Mouse (Mus musculus): ENCODE measurements around the gene Gmfg.
A peak's percentile ranks its signal among the peaks of the same experiment; 100 is the strongest.

Gene Gmfg

DNA sequence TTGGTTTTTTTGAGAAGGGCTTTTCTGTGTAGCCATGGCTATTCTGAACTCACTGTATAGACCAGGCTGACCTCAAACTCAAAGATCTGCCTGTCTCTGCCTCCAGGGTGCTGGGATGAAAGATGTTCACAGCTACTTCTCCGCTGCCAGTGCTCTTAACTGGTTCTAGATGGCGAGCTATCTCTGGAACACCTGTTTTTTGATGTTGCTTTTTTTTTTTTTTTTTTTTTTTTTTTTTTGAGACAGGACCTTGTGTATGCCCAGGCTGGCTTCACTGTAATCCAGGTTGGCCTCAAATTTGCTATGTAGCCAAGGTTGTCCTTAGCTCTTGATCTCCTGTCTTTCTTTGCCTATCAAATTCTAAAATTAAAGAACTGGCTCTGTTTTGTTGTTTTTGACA is 1.5 kb downstream of the Gmfg start:
- no peak for DNase-seq

DNA sequence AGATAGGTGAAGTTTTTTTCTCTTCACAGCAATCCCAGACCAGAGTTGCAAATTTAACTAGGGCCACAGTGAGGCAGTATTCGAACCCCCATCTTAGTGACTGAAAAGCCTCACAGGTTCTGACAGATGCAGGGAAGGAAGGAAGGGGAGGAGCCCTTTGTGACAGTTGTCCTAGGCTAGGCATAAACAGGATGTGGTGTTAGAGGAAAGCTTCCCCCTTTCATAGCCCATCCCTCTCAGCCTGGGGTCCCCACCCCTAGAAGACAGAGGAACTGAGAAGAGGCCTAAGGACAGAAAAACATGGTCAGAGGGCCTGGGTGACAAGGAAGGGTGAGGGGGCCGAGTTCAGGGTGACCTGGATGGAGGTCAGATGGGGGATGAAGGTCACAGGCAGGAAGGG is 3.5 kb downstream of the Gmfg start:
- DNase-seq = no peak

DNA sequence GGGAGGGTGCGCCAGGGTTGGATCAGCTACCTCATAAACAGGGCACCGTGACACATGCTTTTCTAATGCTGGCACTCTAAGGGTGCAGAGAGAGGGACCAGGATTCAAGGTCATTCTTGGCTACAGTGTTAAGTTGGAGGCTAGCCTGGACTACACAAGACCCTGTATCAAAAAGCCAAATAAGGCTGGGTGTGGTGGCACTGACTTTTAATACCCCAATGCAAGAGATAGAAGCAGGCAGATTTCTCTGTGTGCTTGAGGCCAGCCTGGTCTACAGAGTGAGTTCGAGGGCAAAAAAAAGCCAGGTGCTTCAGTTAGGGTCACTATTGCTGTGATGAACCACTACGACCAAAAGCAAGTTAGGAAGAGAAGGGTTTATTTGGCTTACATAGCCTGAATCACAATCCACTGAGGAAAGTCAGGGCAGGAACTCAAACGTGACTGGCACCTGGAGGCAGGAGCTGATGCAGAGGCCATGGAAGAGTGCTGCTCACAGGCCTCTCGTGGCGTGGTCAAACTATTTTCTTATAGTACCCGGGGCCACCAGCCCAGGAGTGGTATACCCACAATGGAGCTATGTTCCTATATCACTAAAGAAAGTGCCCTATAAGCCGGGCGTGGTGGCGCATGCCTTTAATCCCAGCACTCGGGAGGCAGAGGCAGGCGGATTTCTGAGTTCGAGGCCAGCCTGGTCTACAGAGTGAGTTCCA is 4.7 kb downstream of the Gmfg start:
- DNase-seq = no peak

DNA sequence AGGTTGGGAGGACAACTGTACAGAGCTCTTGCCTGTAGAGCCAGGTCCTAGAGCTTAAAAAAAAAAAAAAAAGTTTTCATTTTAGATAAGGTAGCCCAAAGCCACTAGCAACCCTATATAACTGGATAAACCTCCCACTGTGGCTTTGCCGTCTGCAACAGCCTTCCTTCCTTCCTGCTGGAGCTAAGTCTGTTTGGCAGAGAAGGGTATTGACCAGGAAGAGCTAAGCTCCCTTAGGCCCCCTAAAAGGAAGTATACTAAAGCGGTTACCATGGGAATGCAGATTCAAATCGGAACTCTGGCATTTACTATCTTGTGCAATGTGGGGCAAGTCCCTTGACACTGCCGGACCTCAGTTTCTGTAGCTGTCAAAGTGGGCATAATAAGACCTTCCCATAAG is 5.4 kb downstream of the Gmfg start:
- DNase-seq = no peak

DNA sequence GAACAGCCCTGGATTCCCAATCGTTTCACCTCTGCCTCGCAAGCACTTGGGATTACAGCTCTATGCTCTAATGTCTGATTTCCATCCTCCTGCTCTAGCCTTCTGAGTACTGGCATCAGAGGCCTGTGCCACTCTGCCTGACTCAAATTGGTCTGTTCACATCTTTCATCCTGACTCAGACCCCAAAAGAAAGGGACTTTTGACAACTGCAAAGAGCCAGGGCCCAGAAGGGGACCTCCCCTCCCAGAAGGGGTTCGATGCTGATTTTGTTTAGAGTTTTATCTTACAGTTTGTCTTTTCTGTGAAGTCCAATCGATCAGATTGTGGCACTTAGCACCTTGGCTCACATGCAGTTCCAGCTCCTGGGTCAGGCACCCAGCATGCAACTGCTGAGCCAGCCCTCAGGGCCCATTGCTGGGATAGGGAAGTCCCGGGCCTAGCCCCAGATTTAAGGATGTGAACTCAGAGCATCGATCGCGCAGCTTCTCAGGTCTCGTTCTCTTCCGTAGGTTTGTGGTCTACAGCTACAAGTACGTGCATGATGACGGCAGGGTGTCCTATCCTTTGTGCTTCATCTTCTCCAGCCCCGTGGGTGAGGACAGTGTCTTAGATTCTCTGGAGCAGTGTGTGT is 7.2 kb downstream of the Gmfg start:
- no peak for DNase-seq

DNA sequence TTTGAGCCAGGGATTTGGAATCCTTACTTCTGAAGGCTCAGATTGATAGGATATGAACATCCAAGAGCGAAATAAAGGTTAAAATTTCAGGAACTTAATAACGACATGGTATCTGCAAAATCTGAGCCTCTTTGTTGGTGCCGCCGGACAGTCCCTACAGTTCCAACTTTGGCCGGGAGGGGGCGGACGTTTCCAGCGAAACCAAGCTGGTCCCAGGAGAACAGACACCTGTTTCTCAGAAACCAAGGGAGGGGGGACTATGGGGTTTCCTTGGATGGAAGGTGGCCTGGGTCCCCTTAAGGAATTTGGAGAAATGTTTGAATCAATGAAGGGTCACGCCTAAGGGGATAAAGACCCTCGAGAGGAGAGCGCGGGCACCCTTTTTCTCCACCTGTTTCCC is 9.2 kb downstream of the Gmfg start:
- DNase-seq = peak; percentile 97

DNA sequence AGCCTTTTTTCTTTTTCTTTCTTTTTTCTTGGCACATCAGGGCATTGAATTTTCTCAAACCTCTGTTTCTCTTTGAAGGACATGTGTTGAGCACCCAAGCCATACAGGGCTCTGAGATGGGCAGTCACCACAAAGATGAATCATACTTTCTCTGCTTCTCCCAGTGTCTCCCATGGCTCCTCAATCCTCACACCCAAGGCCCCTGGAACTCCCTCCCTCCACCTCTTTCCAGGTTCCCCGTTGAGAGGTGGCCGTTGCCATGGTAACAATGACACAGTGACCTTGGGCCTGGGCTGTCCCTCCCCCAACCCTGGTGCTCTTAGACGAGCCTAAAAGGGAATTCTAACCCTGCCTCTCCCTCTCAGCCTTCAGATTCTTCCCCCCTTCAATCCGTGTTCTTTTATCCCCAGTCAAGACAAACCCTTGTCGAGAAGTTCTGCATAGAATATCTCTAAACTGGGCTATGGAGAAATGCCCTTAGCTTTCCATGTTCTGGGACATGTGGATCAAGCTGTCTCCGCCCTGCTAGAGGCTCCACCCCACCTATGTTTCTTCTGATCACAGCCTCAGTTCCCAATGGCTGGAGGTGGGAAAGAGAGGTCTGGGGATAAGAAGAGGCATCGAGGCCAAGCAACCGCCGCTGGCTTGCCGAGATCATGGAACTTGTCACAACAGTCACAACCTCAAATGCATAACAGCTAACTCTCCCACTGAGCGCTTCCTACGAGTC is 10.0 kb downstream of the Gmfg start:
- DNase-seq = no peak

DNA sequence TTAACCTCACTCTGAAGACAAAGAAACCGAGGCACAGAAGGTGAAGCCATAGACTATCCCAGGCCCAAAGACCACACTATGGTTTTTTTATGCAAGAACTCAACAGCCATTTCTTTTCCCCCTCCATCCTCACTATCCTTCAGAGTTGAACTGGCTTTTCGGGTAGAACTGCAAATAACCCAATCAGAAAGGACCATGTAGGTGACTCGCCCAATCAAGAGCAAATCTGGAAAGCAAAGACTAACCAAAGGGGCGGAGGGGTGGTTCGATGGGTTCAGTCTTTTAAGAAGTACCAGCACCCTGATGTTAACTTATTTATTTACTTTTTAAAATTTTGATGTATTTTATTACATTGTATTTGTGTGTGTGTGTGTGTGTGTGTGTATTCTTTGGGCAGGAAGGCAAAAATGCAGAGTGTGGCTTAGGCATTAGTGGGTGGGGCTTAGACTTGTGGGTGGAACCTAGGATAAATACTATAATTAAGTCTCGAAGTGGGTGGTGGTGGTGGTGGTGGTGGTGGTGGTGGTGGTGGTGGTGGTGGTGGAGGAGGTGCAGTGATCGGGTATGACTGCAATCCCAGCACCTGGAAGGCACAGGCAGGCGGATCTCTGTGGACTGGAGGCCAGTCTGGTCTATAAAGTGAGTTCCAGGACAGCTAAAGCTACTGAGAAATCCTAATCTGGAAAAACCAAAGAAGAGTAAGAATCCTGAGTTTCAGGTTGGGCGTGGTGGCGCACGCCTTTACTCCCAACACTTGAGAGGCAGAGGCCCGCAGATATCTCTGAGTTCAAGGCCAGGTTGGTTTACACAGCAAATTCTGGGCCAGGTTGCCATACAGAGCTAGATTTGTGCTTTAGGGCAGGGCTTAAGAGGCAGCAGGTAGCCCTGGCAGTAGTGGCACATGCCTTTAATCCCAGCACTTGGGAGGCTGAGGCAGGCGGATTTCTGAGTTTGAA is 10.9 kb downstream of the Gmfg start:
- no peak for DNase-seq

DNA sequence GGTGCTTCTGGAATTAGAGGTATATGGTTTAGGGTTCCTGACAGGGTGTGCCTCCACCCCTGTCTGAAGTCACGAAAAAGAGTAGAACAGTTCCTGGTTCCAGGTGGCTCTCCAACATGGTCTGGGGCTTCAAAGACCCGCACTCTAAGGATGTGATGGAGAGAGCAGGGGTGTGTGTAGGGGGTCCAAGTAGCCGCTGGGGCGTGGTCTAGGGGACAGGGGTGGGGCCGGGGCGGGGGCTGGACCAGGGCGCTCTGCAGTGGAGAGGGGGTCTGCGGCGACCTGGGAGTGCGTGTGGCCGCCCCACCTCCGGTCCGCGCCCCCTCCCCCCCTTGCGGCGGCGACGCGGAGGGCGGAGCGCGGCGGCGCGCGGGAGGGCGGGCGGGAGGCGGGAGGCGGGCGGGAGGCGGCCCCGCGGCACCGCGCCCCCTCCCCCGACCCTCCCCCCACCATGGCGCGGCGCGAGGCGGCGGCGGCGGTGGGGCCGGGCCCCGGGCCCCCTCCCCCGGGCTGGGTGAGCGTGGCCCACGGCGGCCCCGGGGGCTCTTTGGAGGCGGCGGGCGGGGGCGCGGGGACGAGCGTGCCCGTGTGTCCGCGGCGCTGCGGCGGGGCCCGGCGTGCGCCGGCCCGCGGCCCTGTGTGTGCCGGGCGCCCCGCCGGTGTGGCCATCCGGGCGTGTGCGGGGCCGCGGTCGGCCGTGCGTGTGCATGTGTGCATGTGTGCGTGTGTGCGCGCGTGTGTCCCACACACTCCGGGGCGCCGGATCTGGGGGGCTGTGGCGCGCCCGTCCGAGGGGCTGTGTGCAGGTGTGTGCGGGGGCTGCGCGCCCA is 14.5 kb downstream of the Gmfg start, which contains the start of gene Lrfn1:
Gene Lrfn1, plus strand, starts transcription at position 450 of the 830 bp plus-strand sequence.
- peak; percentile 50 for DNase-seq

DNA sequence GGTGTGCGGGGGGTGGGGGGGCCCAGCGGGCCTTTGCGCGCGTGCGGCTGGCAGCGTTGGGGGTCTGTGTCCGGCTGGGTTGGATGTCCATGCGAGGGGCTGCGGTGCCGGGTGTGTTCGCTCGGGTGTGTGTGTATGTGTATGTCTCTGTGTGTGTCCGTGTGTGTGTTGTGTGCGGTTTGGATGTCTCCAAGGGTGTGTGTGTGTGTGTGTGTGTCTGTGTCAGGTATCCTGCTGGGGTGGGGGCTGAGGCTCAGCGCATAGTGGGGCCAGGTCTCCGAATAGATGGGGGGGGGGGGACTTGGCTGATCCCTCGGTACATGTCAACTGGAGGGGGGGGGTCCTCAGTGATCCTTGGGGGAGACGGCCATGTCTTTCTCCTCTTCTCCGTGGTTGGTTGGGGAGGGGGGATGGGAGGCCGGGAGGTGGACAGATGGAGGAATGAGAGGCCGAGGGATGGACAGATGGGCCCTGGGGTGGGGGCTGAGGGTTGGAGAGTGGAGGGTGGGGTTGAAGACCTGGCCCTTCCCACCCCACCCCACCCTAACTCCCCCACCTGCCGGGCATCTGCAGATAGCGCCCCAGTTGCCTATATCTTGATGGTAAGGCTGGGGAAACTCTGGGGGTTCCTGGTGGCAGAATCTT is 15.2 kb downstream of the Gmfg start:
- DNase-seq = no peak

DNA sequence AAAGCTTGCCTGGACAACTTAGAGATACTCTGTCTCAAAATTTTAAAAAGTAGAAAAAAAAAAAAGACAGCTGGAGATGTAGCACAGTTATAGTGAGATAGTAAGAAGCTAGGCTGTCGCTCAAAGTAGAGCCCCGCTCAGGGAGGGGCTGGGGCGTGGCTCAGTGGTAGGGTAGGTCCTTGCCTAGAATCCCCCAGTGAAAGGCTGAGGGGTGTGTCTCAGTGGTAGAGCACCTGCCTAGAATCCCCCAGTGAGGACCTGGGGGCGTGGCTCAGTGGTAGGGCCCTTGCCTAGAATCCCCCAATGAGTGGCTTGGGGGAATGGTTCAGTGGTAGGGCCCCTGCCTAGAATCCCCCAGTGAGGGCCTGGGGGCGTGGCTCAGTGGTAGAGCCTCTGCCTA is 23.1 kb downstream of the Gmfg start:
- DNase-seq = no peak

DNA sequence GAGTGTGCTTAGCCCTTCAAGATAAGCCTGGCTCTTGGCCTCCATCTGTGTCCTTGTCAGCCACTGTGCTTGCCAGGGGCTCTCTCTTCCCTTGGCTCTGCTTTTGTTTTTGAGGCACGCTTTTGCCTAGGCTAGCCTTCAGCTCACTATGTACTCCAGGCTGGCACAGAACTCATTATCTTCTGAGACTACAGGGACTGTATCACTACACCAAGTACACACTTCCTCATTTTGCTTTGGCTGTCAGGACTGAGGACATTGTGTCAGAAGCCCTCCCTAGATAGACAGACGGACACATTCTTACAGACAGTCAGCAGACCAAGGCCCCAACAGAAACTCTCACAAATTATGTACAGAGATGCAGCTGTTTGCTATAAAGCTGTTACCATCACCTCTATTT is 25.5 kb downstream of the Gmfg start:
- no peak for DNase-seq

DNA sequence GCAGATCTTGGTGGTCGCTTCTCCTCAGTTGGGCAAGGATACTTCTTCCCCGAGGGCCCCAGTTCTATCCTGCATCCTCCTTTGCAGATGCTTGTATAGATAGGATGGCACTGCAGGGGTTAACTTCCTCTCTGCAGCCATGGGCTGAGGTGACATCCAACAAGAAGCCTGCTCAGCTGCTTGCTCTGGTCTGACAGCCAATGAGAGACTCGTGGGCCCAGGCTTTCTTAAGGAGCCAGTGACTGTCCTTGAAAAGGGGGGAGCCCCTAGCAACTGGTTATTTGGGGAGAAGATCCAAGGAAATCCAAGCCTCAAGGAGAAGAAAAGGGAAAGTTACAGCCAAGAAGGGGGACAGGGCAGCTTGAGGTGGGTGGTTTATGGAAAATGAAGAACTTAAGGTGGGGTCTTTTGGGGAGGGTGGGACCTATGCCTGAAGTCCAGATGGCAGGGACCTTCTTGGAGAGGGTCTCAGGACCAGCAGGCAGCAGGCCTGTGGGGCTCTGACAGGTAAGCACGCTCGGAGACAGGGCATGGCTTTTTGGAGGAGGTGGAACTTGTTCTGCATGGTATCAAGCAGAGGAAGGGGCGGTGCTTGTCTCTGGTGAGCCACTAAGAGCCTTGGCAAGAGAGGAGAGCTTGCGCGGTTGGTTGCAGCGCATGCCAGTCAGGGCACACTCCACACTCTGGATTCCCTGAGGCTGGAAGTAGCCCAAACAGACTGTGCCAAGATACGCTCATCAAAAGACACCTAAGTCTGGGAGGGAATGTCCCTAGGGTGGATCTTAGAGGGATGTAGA is 27.4 kb downstream of the Gmfg start:
- DNase-seq = peak; percentile 77

DNA sequence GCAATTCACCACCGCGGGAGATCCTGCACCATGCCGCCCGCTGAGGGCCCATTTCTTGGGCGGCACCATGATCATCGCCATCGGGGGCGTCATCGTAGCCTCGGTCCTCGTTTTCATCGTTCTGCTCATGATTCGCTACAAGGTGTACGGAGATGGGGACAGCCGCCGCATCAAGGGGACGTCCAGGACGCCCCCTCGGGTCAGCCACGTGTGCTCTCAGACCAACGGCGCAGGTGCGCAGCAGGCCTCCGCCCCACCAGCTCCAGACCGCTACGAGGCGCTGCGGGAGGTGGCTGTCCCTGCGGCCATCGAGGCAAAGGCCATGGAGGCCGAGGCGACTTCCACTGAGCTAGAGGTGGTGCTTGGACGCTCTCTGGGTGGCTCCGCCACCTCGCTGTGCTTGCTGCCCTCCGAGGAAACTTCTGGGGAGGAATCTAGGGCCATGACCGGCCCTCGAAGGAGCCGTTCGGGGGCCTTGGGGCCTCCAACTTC is 29.5 kb downstream of the Gmfg start:
- no peak for DNase-seq

DNA sequence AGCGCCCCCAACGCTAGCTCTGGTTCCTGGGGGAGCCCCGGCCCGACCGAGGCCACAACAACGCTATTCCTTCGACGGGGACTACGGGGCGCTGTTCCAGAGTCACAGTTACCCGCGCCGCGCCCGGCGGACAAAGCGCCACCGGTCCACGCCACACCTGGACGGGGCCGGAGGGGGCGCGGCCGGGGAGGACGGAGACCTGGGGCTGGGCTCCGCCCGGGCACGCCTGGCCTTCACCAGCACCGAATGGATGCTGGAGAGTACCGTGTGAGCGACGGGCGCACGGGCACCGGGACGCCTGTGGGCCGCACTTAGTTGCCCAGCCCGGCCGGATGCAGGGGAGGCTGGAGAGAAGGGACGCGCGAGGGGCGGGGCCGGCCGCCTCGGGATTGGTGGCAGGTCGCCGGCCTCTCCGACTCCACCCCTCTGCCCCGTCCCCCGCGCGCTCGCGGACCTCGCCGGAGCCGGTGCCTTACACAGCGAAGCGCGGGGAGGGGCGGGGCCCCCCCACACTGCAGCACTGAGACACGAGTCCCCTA is 30.0 kb downstream of the Gmfg start:
- no peak for DNase-seq

DNA sequence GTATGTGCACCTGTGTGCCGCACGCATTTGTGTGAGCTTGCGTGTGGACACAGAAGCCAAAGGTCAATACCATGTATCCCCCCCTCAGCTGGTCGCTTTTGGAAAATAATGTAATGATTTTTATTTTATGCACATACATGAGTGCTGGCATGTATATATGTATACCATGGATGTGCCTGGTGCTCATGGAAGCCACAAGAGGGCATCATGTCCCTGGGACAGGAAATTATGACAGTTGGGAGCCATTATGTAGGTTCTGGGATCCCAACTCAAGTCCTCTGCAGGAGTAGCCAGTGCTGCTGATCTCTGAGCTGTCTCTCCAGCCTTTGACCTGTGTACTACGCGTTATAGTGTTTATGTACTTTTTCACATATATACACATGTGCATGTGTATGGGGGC is 38.9 kb downstream of the Gmfg start:
- no peak for DNase-seq

DNA sequence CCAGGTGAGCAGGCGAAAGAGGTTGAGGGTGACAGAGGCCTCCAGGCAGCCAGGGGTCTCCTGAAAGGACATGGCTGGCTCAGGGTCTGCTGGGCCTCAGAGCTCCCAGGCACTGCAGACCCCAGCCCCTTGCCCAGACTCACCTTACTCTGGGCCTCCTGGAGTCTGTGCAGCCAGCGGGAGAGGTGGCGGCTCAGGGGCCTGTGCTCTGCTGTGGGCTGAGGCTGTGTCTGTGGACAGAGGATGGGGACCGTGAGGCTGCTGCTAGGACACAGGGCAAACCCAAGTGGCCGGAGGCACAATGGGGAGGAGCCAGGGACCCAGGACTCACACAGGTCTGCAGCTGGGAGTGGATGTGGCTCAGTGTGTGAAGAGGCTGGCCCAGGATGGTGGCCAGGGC is 40.1 kb downstream of the Gmfg start:
- DNase-seq = no peak

DNA sequence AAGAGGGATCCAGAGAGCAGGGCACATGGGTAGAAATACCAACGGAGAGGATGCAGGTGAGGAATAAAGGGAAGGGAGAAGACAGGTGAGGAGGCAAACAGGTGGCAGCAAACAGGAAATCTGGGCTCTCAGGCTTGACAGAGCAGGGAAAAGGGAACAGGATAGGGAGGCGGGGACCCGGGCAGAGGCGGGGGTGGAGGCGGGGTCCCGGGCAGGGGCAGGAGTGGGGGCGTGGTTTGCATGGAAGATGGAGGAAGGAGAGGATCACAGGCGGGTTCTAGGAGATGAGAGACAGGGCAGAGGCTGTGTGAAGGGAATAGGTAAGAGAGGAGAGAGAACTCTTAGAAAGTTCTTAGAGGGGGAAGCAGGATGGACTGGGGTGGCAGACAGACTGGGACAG is 41.6 kb downstream of the Gmfg start:
- DNase-seq = no peak

DNA sequence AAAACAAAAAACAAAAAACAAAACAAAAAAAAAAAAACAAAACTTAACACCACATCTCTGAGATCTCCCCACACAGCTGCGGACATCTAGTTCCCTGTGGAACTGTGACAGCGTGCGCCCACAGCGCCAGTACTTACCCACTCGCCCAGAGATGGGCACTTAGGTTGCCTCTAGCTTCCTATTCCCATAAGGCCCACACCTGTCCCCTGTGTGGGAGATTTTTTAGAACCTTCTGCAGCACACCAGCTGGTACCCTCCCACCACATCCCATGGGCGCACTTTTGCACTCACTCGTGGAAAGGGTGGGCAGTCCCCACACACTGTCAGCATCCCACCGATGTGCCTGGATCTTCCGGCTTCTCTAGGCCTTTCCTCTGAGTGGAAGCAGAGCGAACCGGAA is 45.6 kb downstream of the Gmfg start:
- no peak for DNase-seq

DNA sequence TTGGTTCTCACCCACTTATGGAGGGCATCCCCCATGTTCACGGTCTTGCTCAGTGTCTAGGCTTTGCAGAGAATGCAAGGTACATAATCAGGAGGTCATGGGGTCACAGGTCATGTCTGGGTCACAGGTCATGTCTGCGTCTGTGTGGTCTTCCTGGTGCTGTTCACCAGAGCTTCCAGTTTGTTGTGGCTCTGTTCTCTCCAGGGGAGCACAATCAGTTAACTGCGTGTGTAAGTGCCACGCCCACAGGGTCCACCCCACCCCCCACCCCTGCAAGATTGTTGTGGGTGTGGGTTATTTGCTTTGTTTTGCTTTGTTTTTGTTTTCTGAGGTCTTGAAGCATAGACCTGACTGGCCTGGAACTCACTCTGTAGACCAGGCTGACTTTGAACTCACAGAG is 46.9 kb downstream of the Gmfg start:
- DNase-seq = no peak
